Mouse (Mus musculus): ENCODE measurements around the gene Cenpo. TPM values are rescaled to one million over a fixed set of nuclear protein-coding genes. Genes with fewer than 3 reads are reported as not detected.
"Not testable (repeated sequence)": the region's sequence is repeated elsewhere in the genome, so short reads cannot be mapped to it uniquely, and the experiment has no call there.

Cenpo gene
- polyA plus RNA-seq, 1 experiment = 7.7 TPM

- Histone ChIP-seq H3K27ac (ENCODE audit: insufficient read depth, low read length) (no peak overlapping the region), H3K4me1 (ENCODE audit: control insufficient read depth, insufficient read depth, low read length) (no peaks in the 10 kb centered on the region), H3K4me3 (ENCODE audit: insufficient read depth, low read length) (no peak overlapping the region)
- TF ChIP-seq CTCF (IDR thresholded peaks at IDR 0.05; ENCODE audit: extremely low read depth, insufficient read depth, low read length) = no peak
- no peak for TF ChIP-seq POLR2A (IDR thresholded peaks at IDR 0.05; ENCODE audit: extremely low read depth, insufficient read depth, low read length)
Measured at GRCm38 (mm10) chr12:4243805-4244204, 9.7 kb upstream of the Cenpo start.

- not testable (repeated sequence) for H3K27ac ChIP-seq (ENCODE audit: insufficient read depth, low read length); H3K4me1 ChIP-seq (ENCODE audit: control insufficient read depth, insufficient read depth, low read length); H3K4me3 ChIP-seq (ENCODE audit: insufficient read depth, low read length)
Measured at GRCm38 (mm10) chr12:4240281-4240680, 6.2 kb upstream of the Cenpo start.

GRCm38 (mm10) chr12:4237481-4237880, 3.4 kb upstream of the Cenpo start:
- Histone ChIP-seq H3K27ac (ENCODE audit: insufficient read depth, low read length) (no peak overlapping the region), H3K4me3 (ENCODE audit: insufficient read depth, low read length) (no peak overlapping the region), H3K4me1 (ENCODE audit: control insufficient read depth, insufficient read depth, low read length) (no peaks in the 10 kb centered on the region)
- TF ChIP-seq POLR2A (IDR thresholded peaks at IDR 0.05; ENCODE audit: extremely low read depth, insufficient read depth, low read length) (no peak), CTCF (IDR thresholded peaks at IDR 0.05; ENCODE audit: extremely low read depth, insufficient read depth, low read length) (no peak)

GRCm38 (mm10) chr12:4232777-4233176, 1.3 kb downstream of the Cenpo start:
- H3K4me1 ChIP-seq (ENCODE audit: control insufficient read depth, insufficient read depth, low read length) = no peaks in the 10 kb centered on the region
- no peak for TF ChIP-seq POLR2A (IDR thresholded peaks at IDR 0.05; ENCODE audit: extremely low read depth, insufficient read depth, low read length)
- no peak for TF ChIP-seq CTCF (IDR thresholded peaks at IDR 0.05; ENCODE audit: extremely low read depth, insufficient read depth, low read length)
- H3K27ac ChIP-seq (ENCODE audit: insufficient read depth, low read length) = no peak overlapping the region
- no peak overlapping the region; the same call in 1 of the 2 replicates for H3K4me3 ChIP-seq (ENCODE audit: insufficient read depth, low read length)

GRCm38 (mm10) chr12:4230156-4230555, 3.9 kb downstream of the Cenpo start:
- no peak for TF ChIP-seq POLR2A (IDR thresholded peaks at IDR 0.05; ENCODE audit: extremely low read depth, insufficient read depth, low read length)
- no peak for TF ChIP-seq CTCF (IDR thresholded peaks at IDR 0.05; ENCODE audit: extremely low read depth, insufficient read depth, low read length)
- Histone ChIP-seq H3K27ac (ENCODE audit: insufficient read depth, low read length) (no peak overlapping the region), H3K4me3 (ENCODE audit: insufficient read depth, low read length) (no peak overlapping the region), H3K4me1 (ENCODE audit: control insufficient read depth, insufficient read depth, low read length) (no peaks in the 10 kb centered on the region)

- no peak overlapping the region for H3K4me3 ChIP-seq (ENCODE audit: insufficient read depth, low read length)
- TF ChIP-seq CTCF (IDR thresholded peaks at IDR 0.05; ENCODE audit: extremely low read depth, insufficient read depth, low read length) (no peak), POLR2A (IDR thresholded peaks at IDR 0.05; ENCODE audit: extremely low read depth, insufficient read depth, low read length) (no peak)
- no peaks in the 10 kb centered on the region for H3K4me1 ChIP-seq (ENCODE audit: control insufficient read depth, insufficient read depth, low read length)
- no peak overlapping the region for H3K27ac ChIP-seq (ENCODE audit: insufficient read depth, low read length)
Measured at GRCm38 (mm10) chr12:4212908-4213307, 21.2 kb downstream of the Cenpo start.

GRCm38 (mm10) chr12:4211174-4211573, 22.9 kb downstream of the Cenpo start:
- H3K4me3 ChIP-seq (ENCODE audit: insufficient read depth, low read length) = no peak overlapping the region
- TF ChIP-seq CTCF (IDR thresholded peaks at IDR 0.05; ENCODE audit: extremely low read depth, insufficient read depth, low read length) = no peak
- TF ChIP-seq POLR2A (IDR thresholded peaks at IDR 0.05; ENCODE audit: extremely low read depth, insufficient read depth, low read length) = no peak

GRCm38 (mm10) chr12:4209196-4209595, 24.9 kb downstream of the Cenpo start:
- no peaks in the 10 kb centered on the region for H3K4me1 ChIP-seq (ENCODE audit: control insufficient read depth, insufficient read depth, low read length)
- no peak overlapping the region for H3K4me3 ChIP-seq (ENCODE audit: insufficient read depth, low read length)
- no peak overlapping the region for H3K27ac ChIP-seq (ENCODE audit: insufficient read depth, low read length)
- TF ChIP-seq CTCF (IDR thresholded peaks at IDR 0.05; ENCODE audit: extremely low read depth, insufficient read depth, low read length) = no peak
- TF ChIP-seq POLR2A (IDR thresholded peaks at IDR 0.05; ENCODE audit: extremely low read depth, insufficient read depth, low read length) = no peak

More at GRCm38 (mm10) chr12:4211174-4211573, 22.9 kb downstream of the Cenpo start:
- Histone ChIP-seq H3K27ac (ENCODE audit: insufficient read depth, low read length) (no peak overlapping the region), H3K4me1 (ENCODE audit: control insufficient read depth, insufficient read depth, low read length) (no peaks in the 10 kb centered on the region)

- Histone ChIP-seq H3K4me3 (ENCODE audit: insufficient read depth, low read length) (no peak overlapping the region), H3K27ac (ENCODE audit: insufficient read depth, low read length) (no peak overlapping the region), H3K4me1 (ENCODE audit: control insufficient read depth, insufficient read depth, low read length) (no peaks in the 10 kb centered on the region)
- TF ChIP-seq POLR2A (IDR thresholded peaks at IDR 0.05; ENCODE audit: extremely low read depth, insufficient read depth, low read length) (no peak), CTCF (IDR thresholded peaks at IDR 0.05; ENCODE audit: extremely low read depth, insufficient read depth, low read length) (peak; percentile 73)
Measured at GRCm38 (mm10) chr12:4208405-4209133, 25.5 kb downstream of the Cenpo start.

GRCm38 (mm10) chr12:4206106-4206505, 28.0 kb downstream of the Cenpo start:
- TF ChIP-seq CTCF (IDR thresholded peaks at IDR 0.05; ENCODE audit: extremely low read depth, insufficient read depth, low read length) (no peak), POLR2A (IDR thresholded peaks at IDR 0.05; ENCODE audit: extremely low read depth, insufficient read depth, low read length) (no peak)
- H3K4me1 ChIP-seq (ENCODE audit: control insufficient read depth, insufficient read depth, low read length) = peaks cover 2% of the 10 kb centered on the region
- no peak overlapping the region for H3K4me3 ChIP-seq (ENCODE audit: insufficient read depth, low read length)
- no peak overlapping the region for H3K27ac ChIP-seq (ENCODE audit: insufficient read depth, low read length)
